Mouse (Mus musculus): Measurements from ENCODE around the gene Prx. TPM values are rescaled to one million over a fixed set of nuclear protein-coding genes. Genes with fewer than 3 reads are reported as not detected.

Prx gene
- total and polyA plus RNA-seq, 2 experiments from 2014 or later, result 1.5 to 3.2 TPM

DNA sequence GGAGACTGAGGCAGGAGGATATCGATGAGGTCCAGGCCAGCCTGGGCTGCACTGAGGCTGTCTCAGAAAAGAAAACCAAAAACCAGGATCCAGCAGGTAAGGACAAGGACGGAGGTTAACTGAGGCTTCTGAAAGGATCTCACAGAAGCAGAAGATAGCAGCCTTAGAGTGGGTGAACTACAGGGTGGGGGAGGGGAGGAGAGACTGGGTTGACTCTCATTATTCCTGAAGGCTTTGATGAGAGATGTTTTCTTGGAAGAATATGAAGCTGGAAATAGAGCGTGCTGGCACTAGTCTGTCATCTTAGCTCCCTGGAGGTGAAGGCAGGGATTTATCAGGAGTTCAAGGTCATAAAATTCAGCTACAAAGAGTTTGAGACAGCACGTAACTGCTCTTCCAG is 44.7 kb downstream of the Prx start:
- H3K27me3 ChIP-seq (ENCODE audit: insufficient read depth, low read length), result no peaks in the 10 kb centered on the region
- no peak overlapping the region for H3K27ac ChIP-seq (ENCODE audit: low read depth, low read length)
- 88% methylated on average over 4 of the region's 4 CpGs for WGBS
- no peak overlapping the region for H3K4me3 ChIP-seq (ENCODE audit: low read depth, low read length)
- DNase-seq (ENCODE audit: low spot score) (no peak), ATAC-seq (ENCODE audit: low FRiP score) (no peak)
- no peak overlapping the region for H3K4me2 ChIP-seq (ENCODE audit: low read depth, low read length, poor library complexity, severe bottlenecking)
- no peaks in the 10 kb centered on the region for H3K9me3 ChIP-seq (ENCODE audit: low read length)
- H3K36me3 ChIP-seq (ENCODE audit: insufficient read depth, low read length), result peaks cover 21% of the 10 kb centered on the region
- no peak overlapping the region for H3K9ac ChIP-seq (replicated peaks; ENCODE audit: low read length, poor library complexity, severe bottlenecking)
- peaks cover 8% of the 10 kb centered on the region; the same call in 1 of the 2 replicates for H3K4me1 ChIP-seq (ENCODE audit: insufficient read depth, low read length)
- no peak for TF ChIP-seq CTCF (IDR thresholded peaks at IDR 0.05)

- WGBS, result 85% methylated on average over 12 of the region's 12 CpGs
- H3K36me3 ChIP-seq (ENCODE audit: insufficient read depth, low read length), result peaks cover 12% of the 10 kb centered on the region
- no peaks in the 10 kb centered on the region for H3K27me3 ChIP-seq (ENCODE audit: insufficient read depth, low read length)
- no peak for DNase-seq (ENCODE audit: low spot score)
- peaks cover 8% of the 10 kb centered on the region; the same call in 1 of the 2 replicates for H3K4me1 ChIP-seq (ENCODE audit: insufficient read depth, low read length)
- H3K4me2 ChIP-seq (ENCODE audit: low read depth, low read length, poor library complexity, severe bottlenecking), result no peak overlapping the region
- no peak overlapping the region for H3K4me3 ChIP-seq (ENCODE audit: low read depth, low read length)
- no peak for ATAC-seq (ENCODE audit: low FRiP score)
- no peak overlapping the region for H3K27ac ChIP-seq (ENCODE audit: low read depth, low read length)
- H3K9me3 ChIP-seq (ENCODE audit: low read length), result no peaks in the 10 kb centered on the region
- H3K9ac ChIP-seq (replicated peaks; ENCODE audit: low read length, poor library complexity, severe bottlenecking), result no peak overlapping the region
- no peak for TF ChIP-seq CTCF (IDR thresholded peaks at IDR 0.05)
These were observed 45.7 kb downstream of the Prx start for GRCm38 (mm10) chr7:27544675-27545370.

- no peaks in the 10 kb centered on the region for H3K36me3 ChIP-seq (ENCODE audit: insufficient read depth, low read length)
- no peak overlapping the region for H3K4me3 ChIP-seq (ENCODE audit: low read depth, low read length)
- no peak overlapping the region for H3K9ac ChIP-seq (replicated peaks; ENCODE audit: low read length, poor library complexity, severe bottlenecking)
- no peak for ATAC-seq (ENCODE audit: low FRiP score)
- TF ChIP-seq CTCF (IDR thresholded peaks at IDR 0.05), result no peak
- no peak overlapping the region for H3K27ac ChIP-seq (ENCODE audit: low read depth, low read length)
- no peaks in the 10 kb centered on the region for H3K9me3 ChIP-seq (ENCODE audit: low read length)
- WGBS, result 78% methylated on average over 6 of the region's 6 CpGs
- DNase-seq (ENCODE audit: low spot score), result no peak
- H3K4me1 ChIP-seq (ENCODE audit: insufficient read depth, low read length), result no peaks in the 10 kb centered on the region; the same call in 1 of the 2 replicates
- H3K27me3 ChIP-seq (ENCODE audit: insufficient read depth, low read length), result no peaks in the 10 kb centered on the region
- H3K4me2 ChIP-seq (ENCODE audit: low read depth, low read length, poor library complexity, severe bottlenecking), result no peak overlapping the region
These were observed 50.5 kb downstream of the Prx start for GRCm38 (mm10) chr7:27549597-27549996.

DNA sequence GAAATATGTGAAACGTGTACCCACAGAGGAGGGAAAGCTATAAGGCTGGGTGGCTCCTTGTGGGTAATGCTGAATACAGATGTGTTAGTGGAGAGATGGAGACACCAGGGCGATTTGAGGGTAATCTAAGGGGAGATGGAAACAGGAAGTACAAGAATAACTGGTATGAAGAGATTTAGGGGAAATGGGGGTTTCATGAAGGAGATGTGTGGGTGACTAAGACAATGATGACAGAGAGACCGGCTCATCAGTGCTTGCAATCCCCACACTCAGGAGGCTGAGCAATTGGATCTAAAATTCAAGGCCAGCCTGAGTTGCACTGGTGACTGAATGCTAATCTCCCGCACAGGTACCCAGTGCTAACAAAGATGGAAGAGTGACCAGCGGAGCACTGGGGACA is 52.9 kb downstream of the Prx start:
- no peak overlapping the region for H3K27ac ChIP-seq (ENCODE audit: low read depth, low read length)
- DNase-seq (ENCODE audit: low spot score) (no peak), ATAC-seq (ENCODE audit: low FRiP score) (no peak)
- H3K4me3 ChIP-seq (ENCODE audit: low read depth, low read length), result peak overlapping the region; percentile 74
- no peaks in the 10 kb centered on the region for H3K27me3 ChIP-seq (ENCODE audit: insufficient read depth, low read length)
- peak overlapping the region; percentile 83 for H3K9ac ChIP-seq (replicated peaks; ENCODE audit: low read length, poor library complexity, severe bottlenecking)
- peak overlapping the region; percentile 74 for H3K4me2 ChIP-seq (ENCODE audit: low read depth, low read length, poor library complexity, severe bottlenecking)
- TF ChIP-seq CTCF (IDR thresholded peaks at IDR 0.05), result no peak
- H3K36me3 ChIP-seq (ENCODE audit: insufficient read depth, low read length), result peaks cover 6% of the 10 kb centered on the region; the same call in 1 of the 2 replicates
- WGBS, result 57% methylated on average over 5 of the region's 5 CpGs
- no peaks in the 10 kb centered on the region for H3K9me3 ChIP-seq (ENCODE audit: low read length)
- H3K4me1 ChIP-seq (ENCODE audit: insufficient read depth, low read length), result no peaks in the 10 kb centered on the region; the same call in 1 of the 2 replicates

GRCm38 (mm10) chr7:27552931-27553513 is 53.9 kb downstream of the Prx start, which contains the start of the genes Pld3 and 2310022A10Rik:
Gene Pld3, minus strand, starts transcription at chr7:27553218.
Gene 2310022A10Rik, plus strand, starts transcription at chr7:27553233.
- TF ChIP-seq CTCF (IDR thresholded peaks at IDR 0.05), result no peak
- Histone ChIP-seq H3K9ac (replicated peaks; ENCODE audit: low read length, poor library complexity, severe bottlenecking) (peak within 1 kb of the TSS; percentile 83), H3K27me3 (ENCODE audit: insufficient read depth, low read length) (no peaks in the 10 kb centered on the region), H3K36me3 (ENCODE audit: insufficient read depth, low read length) (peaks cover 6% of the 10 kb centered on the region; the same call in 1 of the 2 replicates), H3K4me1 (ENCODE audit: insufficient read depth, low read length) (no peaks in the 10 kb centered on the region; the same call in 1 of the 2 replicates), H3K4me3 (ENCODE audit: low read depth, low read length) (peak within 1 kb of the TSS; percentile 74), H3K27ac (ENCODE audit: low read depth, low read length) (peak within 1 kb of the TSS; percentile 38; the same call in 1 of the 2 replicates), H3K9me3 (ENCODE audit: low read length) (no peaks in the 10 kb centered on the region), H3K4me2 (ENCODE audit: low read depth, low read length, poor library complexity, severe bottlenecking) (peak within 1 kb of the TSS; percentile 74)
- ATAC-seq (ENCODE audit: low FRiP score) (peak; percentile 99), DNase-seq (ENCODE audit: low spot score) (peak; percentile 98)
- under 1% methylated on average over 39 of the region's 41 CpGs for WGBS

- no peak for ATAC-seq (ENCODE audit: low FRiP score)
- WGBS, result 85% methylated on average over 8 of the region's 8 CpGs
- no peak overlapping the region for H3K9ac ChIP-seq (replicated peaks; ENCODE audit: low read length, poor library complexity, severe bottlenecking)
- peaks cover 50% of the 10 kb centered on the region for H3K36me3 ChIP-seq (ENCODE audit: insufficient read depth, low read length)
- H3K9me3 ChIP-seq (ENCODE audit: low read length), result no peaks in the 10 kb centered on the region
- H3K4me1 ChIP-seq (ENCODE audit: insufficient read depth, low read length), result no peaks in the 10 kb centered on the region
- H3K27ac ChIP-seq (ENCODE audit: low read depth, low read length), result no peak overlapping the region
- H3K4me3 ChIP-seq (ENCODE audit: low read depth, low read length), result no peak overlapping the region
- TF ChIP-seq CTCF (IDR thresholded peaks at IDR 0.05), result no peak
- H3K27me3 ChIP-seq (ENCODE audit: insufficient read depth, low read length), result no peaks in the 10 kb centered on the region
- no peak for DNase-seq (ENCODE audit: low spot score)
- H3K4me2 ChIP-seq (ENCODE audit: low read depth, low read length, poor library complexity, severe bottlenecking), result no peak overlapping the region
These were observed 61.3 kb downstream of the Prx start for GRCm38 (mm10) chr7:27560291-27560887.

All from midbrain, postnatal 0 days (tissue).